Mouse (Mus musculus) ES-Bruce4 (cell line): Measurements from ENCODE around the gene Cd44. TPM values are rescaled to one million over a fixed set of nuclear protein-coding genes. Genes with fewer than 3 reads are reported as not detected.

Experiments used
- H3K27ac ChIP-seq: 2 replicates; pipeline ENCODE4 v1.5.1; 2012; ENCODE audit warnings: low read length, inconsistent platforms; ENCODE audit not compliant: insufficient read depth
- H3K27me3 ChIP-seq: 2 replicates; pipeline ENCODE4 v1.6.1; 2012; ENCODE audit warnings: mild to moderate bottlenecking, low read length, inconsistent platforms; ENCODE audit not compliant: control insufficient read depth, poor library complexity, insufficient read depth, severe bottlenecking
- H3K36me3 ChIP-seq: 2 replicates; pipeline ENCODE4 v1.6.1; 2012; ENCODE audit warnings: inconsistent platforms, mild to moderate bottlenecking, low read length, moderate library complexity; ENCODE audit not compliant: control insufficient read depth, poor library complexity, insufficient read depth, severe bottlenecking
- H3K4me1 ChIP-seq: one replicate; pipeline ENCODE4 v1.8.1; 2011; ENCODE audit warnings: low read length; ENCODE audit not compliant: control insufficient read depth, insufficient read depth
- H3K4me3 ChIP-seq: 2 replicates; pipeline ENCODE4 v1.5.1; 2011; ENCODE audit warnings: low read depth, mild to moderate bottlenecking, low read length
- H3K9ac ChIP-seq: 2 replicates; pipeline ENCODE4 v1.6.1; 2012; ENCODE audit warnings: low read depth, mild to moderate bottlenecking, inconsistent platforms; ENCODE audit not compliant: poor library complexity, severe bottlenecking
- H3K9me3 ChIP-seq: replicated peaks from 2 replicates; pipeline ENCODE4 v1.6.1; 2012; ENCODE audit warnings: mild to moderate bottlenecking, low read length, inconsistent platforms; ENCODE audit not compliant: control insufficient read depth, poor library complexity, insufficient read depth, severe bottlenecking
- CTCF ChIP-seq: IDR thresholded peaks from one replicate; pipeline ENCODE4 v1.8.1; 2011; ENCODE audit warnings: low read depth, low read length
- EP300 ChIP-seq: IDR thresholded peaks from 2 replicates; pipeline ENCODE4 v1.6.1; 2011; ENCODE audit warnings: low read depth, low read length; ENCODE audit not compliant: insufficient read depth
- POLR2A ChIP-seq: IDR thresholded peaks from one replicate; pipeline ENCODE4 v1.8.1; 2011; ENCODE audit warnings: low read length; ENCODE audit not compliant: insufficient read depth
- polyA plus RNA-seq: library from polyadenylated mRNA; stranded (reverse); fragments of >200 nt; gene quantifications from 2 replicates; pipeline ENCODE4 v1.2.4, GENCODE M21; 2011; ENCODE audit warnings: low read depth; ENCODE audit not compliant: missing spikeins, insufficient read depth, insufficient read length

The Cd44 gene
- polyA plus RNA-seq, 1 experiment: 6.6 TPM

DNA sequence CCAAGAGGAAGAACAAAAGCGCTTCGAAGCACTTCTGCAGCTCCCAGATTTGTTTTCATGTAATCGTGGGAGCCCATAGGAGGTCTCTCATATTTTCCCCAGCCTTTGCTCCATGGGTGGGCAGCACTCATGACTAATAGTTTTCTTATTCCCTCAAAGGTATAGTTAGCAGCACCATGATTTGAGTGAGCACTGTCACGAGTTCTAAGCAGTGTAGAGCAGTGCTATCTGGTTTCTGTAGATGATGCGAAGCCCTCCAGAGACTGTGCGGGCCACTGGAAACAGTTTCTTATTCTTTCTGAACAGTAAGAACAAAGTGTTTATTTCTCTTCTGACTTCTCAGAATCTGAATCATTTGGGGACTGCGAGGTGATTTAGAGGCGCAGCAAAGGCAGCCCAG, 80.7 kb downstream of the Cd44 start:
- TF ChIP-seq CTCF: no peak
- no peak for TF ChIP-seq EP300
- Histone ChIP-seq H3K36me3 (no peaks in the 10 kb centered on the region), H3K9ac (no peak overlapping the region), H3K4me1 (peaks cover 3% of the 10 kb centered on the region), H3K4me3 (no peak overlapping the region), H3K27me3 (no peaks in the 10 kb centered on the region), H3K9me3 (no peaks in the 10 kb centered on the region), H3K27ac (no peak overlapping the region)

DNA sequence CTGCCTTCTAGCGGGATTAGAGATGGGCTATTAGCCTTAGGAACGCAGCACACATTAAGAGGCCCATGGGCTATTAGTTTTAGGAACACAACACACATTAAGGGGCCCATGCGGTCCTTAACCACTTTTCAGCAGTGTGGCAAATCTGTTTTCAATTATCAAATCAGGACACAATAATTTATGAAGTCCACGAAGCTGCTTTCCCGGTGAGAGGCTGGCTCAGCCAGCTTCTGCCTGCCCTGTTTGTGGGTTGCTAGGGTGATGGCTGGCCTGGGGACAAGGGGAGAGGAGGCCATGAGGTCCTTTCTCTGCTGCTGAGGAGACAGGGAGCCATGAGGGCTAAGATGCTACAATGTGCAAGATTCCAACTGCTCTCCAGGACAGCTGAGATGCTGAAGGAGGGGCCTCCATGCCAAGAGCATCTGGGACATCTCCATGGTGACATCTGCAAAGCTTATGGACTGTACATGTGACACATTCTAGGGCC, 81.2 kb downstream of the Cd44 start:
- no peaks in the 10 kb centered on the region for H3K9me3 ChIP-seq
- H3K4me1 ChIP-seq: peaks cover 4% of the 10 kb centered on the region
- H3K27me3 ChIP-seq: no peaks in the 10 kb centered on the region
- H3K4me3 ChIP-seq: no peak overlapping the region
- TF ChIP-seq POLR2A (no peak), EP300 (no peak), CTCF (no peak)
- H3K27ac ChIP-seq: no peak overlapping the region
- no peak overlapping the region for H3K9ac ChIP-seq
- no peaks in the 10 kb centered on the region for H3K36me3 ChIP-seq

DNA sequence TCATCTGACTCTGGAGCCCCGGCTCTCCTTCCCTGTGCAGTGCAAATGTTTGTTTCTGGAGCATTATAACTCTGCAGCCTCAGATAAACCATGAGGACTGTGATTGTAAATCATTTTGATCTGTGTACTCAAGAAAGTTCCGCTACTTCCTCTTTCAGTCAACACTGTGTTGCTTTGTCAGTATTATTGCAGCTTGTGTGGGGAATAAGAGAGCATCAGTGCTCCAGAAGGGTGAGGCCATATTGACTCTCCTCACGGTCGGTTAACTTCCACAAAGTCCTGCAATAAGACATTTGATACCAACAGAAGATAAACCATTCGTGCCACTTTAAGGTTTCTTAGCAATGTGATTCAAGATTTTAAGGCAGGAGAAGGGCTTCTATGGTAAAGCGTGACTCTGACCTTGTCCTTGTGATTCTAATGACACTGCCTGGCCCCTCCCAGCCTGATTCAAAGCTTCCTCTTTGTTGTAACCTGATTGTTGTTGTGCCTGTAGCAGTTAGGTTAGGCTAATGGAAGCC, 86.1 kb downstream of the Cd44 start:
- Histone ChIP-seq H3K36me3 (no peaks in the 10 kb centered on the region), H3K9ac (no peak overlapping the region), H3K4me3 (no peak overlapping the region), H3K9me3 (no peaks in the 10 kb centered on the region), H3K27ac (no peak overlapping the region), H3K27me3 (no peaks in the 10 kb centered on the region), H3K4me1 (peaks cover 4% of the 10 kb centered on the region)
- no peak for TF ChIP-seq EP300
- no peak for TF ChIP-seq POLR2A
- TF ChIP-seq CTCF: no peak

DNA sequence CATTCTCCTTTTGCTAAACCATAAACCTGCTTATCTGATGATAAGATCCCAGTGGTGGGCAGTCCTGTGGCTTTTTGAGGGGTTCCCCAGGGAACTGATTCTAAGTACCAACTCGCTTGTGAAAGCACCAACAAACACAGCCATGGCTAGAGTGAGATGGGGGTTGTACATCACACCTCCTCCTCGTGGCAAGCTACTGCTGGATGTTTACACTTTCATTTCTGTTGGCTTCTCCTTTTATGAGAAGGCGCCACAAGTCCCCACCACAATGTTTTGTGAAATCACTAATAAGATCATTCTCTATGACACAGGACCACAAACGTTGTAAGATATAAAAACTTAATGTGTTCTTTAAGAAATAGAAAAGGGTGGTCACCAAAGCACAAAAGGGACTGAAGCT, 88.7 kb downstream of the Cd44 start:
- TF ChIP-seq POLR2A (no peak), EP300 (no peak), CTCF (no peak)
- no peak overlapping the region for H3K27ac ChIP-seq

DNA sequence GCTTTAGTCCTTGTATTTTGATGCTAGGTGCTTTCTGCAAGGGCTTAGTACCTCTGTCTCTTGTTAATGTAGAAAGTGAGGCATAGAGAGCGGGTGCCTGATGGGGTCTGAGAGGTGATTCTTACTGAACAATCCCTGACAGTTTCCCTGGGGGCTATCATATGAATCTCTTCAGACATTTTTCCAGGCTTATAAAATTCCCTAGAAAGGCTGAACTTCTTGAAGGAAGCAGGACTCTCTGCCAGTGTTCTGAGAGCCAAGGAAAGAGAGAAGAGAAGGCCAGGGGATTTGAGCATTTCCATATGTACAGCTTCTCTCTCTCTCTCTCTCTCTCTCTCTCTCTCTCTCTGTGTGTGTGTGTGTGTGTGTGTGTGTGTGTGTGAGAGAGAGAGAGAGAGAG, 92.0 kb downstream of the Cd44 start:
- no peak overlapping the region for H3K4me3 ChIP-seq

More for the DNA sequence above, 88.7 kb downstream of the Cd44 start:
- Histone ChIP-seq H3K4me3 (no peak overlapping the region), H3K9me3 (no peaks in the 10 kb centered on the region), H3K36me3 (no peaks in the 10 kb centered on the region), H3K27me3 (no peaks in the 10 kb centered on the region), H3K4me1 (peaks cover 4% of the 10 kb centered on the region), H3K9ac (no peak overlapping the region)

DNA sequence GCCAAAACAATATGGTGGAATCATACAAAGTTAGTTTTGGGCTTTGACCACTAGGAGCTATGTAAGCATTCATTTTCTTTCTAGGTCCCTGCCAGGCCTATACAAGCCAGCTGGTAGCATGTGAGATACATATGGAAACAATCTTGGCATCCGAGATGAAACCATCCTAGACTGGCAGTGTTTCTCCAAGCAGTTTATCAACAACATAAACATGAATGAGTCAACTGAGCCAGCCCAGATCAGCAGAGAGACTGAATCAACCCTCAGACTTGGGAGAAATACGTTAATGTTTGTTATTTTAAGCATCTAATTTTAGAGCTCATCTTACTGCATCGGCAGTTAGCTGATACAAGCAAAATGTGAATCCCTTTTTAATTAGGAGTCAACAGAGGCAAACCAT, 93.8 kb downstream of the Cd44 start:
- Histone ChIP-seq H3K27me3 (no peaks in the 10 kb centered on the region; the same call in 1 of the 2 replicates), H3K27ac (no peak overlapping the region), H3K9ac (no peak overlapping the region), H3K4me1 (no peaks in the 10 kb centered on the region), H3K36me3 (no peaks in the 10 kb centered on the region), H3K9me3 (no peaks in the 10 kb centered on the region), H3K4me3 (no peak overlapping the region)
- TF ChIP-seq EP300: no peak
- TF ChIP-seq POLR2A: no peak
- no peak for TF ChIP-seq CTCF

More for the DNA sequence above, 92.0 kb downstream of the Cd44 start:
- no peak overlapping the region for H3K9ac ChIP-seq
- no peak overlapping the region for H3K27ac ChIP-seq
- H3K4me1 ChIP-seq: no peaks in the 10 kb centered on the region
- no peaks in the 10 kb centered on the region for H3K27me3 ChIP-seq
- no peak for TF ChIP-seq POLR2A
- no peak for TF ChIP-seq CTCF
- no peak for TF ChIP-seq EP300
- no peaks in the 10 kb centered on the region for H3K36me3 ChIP-seq
- no peaks in the 10 kb centered on the region for H3K9me3 ChIP-seq
